Mouse (Mus musculus) c-Kit-positive CD71-negative TER-119-negative erythroid progenitor cells, embryonic 14.5 days (primary cell): Measurements from ENCODE around the gene Cd68.

Source experiments
- DNase-seq: peaks from one replicate; pipeline ENCODE4 v3.0.0-alpha.2; 2013; ENCODE audit warnings: low read depth

Gene Cd68

DNA sequence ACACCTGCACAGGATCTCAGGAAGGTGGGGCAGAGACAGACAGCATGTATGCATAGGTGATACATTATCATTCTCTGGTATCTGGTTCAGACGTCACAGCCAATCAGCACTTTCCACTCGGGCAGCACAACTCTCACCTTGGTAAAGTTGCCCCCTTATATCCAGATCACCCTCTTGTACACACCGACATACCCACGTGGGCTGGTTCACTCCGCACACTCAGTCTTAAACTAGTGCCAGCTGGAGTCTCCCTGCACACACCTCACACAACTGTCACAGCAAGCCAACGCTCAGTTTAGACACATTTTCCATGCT lies 29.1 kb upstream of the Cd68 start:
- no peak for DNase-seq

GRCm38 (mm10) chr11:69693421-69693965 lies 27.5 kb upstream of the Cd68 start:
- no peak for DNase-seq

- no peak for DNase-seq
These were observed 26.9 kb upstream of the Cd68 start for GRCm38 (mm10) chr11:69692863-69693262.

- DNase-seq: no peak
These were observed 26.4 kb upstream of the Cd68 start for GRCm38 (mm10) chr11:69692196-69692811.

DNA sequence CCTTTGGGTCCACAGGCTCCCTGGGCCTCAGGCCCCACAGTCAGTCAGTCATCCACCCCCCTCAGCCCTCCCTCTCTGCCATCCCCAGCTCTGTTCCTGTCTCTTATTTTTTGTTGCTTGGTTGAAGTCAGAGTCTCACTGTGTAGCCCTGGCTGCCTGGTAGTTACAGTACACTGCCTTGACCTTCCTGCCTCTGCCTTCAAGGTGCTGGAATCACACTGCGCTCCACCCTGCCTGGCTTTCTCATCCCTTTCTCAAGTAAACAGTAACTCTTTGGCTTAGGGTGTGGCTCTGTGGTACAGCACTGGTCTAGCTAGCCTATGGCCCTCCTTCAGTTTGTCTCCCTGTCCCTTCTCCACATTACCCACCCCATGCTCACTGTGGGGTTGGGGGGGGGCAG lies 23.9 kb upstream of the Cd68 start:
- DNase-seq: no peak

GRCm38 (mm10) chr11:69687061-69687460 lies 21.1 kb upstream of the Cd68 start:
- no peak for DNase-seq

GRCm38 (mm10) chr11:69686377-69686776 lies 20.4 kb upstream of the Cd68 start:
- no peak for DNase-seq

DNA sequence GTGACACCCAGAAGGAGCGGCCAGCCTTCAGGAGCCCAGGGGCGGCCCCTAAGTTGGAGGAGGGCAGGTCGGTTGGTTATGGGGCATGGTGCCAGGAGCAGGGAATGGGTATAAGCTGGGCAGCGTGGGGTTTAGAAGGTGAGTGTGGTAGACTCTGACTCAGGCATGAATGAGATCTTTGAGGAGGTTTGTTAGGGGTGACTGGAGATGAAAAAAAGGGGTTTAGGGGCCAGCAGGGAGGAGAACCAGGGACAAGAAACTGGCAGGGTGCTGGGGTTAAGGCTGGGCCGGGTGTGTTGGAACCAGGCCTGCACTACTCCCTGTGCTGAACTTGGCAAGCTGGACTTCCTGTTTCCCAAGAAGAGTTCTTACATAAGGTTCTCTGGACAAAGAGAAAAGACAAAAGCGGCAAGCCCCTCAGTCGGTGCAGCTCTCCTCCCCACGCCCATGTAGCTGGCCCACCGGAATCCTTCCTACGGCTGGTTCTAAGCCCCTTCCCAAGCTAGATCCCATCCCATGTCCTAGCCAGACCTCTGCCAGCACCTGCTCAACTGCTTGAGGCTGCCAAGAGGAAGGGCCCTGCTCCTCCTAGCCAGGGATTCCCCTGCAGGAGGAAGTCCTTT lies 19.7 kb upstream of the Cd68 start, which contains the start of gene Tnfsf13:
Tnfsf13 (minus strand) TSS at position 259 of the 623 bp plus-strand sequence.
- DNase-seq: no peak

DNA sequence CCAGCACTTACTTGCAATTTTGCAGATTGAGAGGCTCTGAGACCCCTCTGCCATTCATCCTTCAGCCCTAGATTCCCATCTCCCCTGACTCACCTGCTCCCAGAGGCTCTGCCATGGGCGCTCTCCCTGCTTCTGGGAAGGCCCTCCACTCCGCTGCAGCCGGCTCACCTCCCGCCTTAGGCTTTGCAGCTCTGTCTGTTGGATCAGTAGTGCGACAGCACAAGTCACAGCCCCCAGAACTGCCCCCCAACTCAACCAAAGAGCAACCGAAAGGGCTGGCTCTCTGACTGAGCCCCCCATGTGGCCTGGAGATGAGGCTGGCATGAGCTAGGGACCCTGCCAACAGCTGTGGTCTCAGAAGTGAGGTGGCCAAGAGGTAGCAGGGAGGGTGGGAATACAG lies 19.0 kb upstream of the Cd68 start:
- no peak for DNase-seq

GRCm38 (mm10) chr11:69684128-69684745 lies 18.3 kb upstream of the Cd68 start:
- DNase-seq: no peak

DNA sequence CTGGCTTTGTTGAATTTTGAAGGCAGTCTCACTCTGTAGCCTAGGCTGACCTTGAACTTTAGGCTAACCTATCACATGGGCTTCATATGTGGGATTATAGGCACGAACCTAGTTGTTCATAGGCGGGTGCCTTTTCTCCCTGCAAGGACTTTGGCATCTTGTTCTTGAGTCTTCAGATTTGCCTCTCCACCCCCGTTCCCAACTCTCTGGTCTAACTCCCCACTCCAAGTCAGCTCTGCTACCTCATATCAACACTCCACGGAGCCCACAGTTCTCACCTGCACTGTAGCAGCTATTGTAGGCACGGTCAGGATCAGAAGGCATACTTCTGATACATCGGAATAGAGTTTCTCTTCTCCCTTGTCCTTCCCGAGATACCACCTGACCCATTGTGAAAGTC lies 17.6 kb upstream of the Cd68 start:
- no peak for DNase-seq

DNA sequence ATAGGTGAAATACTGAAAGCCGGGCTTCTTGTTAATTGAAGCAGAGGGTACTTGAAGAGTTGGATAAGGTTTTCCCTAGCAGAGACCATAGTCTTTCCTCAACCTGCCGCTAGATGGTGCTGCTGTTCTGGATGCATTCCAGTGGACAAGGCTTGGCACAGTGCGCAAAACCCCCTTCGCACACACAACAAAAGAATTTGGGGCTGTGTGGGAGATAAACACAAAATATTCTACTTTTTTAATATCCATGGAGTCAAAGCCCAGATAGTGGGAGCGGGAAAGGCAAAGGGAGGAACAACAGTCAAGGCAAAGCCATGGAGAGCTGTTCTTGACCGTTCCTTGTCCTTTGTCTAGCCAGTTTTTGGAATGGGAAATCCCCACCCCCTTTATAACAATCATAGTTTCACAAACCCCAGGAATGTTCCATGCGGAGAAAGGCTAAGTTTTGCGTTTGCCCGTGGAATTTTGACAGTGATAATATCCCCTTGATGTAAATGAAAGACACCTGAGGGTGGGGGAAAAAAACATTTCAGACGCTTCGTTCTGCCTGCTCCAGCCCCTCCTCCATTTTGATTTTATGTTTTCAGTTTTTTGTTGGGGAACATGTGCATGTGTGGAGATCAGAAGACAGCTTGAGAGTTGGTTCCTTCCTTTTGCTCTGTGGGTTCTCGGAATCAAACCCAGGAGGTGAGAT lies 17.0 kb upstream of the Cd68 start:
- peak; percentile 98 for DNase-seq

GRCm38 (mm10) chr11:69682209-69682839 lies 16.4 kb upstream of the Cd68 start:
- DNase-seq: no peak

DNA sequence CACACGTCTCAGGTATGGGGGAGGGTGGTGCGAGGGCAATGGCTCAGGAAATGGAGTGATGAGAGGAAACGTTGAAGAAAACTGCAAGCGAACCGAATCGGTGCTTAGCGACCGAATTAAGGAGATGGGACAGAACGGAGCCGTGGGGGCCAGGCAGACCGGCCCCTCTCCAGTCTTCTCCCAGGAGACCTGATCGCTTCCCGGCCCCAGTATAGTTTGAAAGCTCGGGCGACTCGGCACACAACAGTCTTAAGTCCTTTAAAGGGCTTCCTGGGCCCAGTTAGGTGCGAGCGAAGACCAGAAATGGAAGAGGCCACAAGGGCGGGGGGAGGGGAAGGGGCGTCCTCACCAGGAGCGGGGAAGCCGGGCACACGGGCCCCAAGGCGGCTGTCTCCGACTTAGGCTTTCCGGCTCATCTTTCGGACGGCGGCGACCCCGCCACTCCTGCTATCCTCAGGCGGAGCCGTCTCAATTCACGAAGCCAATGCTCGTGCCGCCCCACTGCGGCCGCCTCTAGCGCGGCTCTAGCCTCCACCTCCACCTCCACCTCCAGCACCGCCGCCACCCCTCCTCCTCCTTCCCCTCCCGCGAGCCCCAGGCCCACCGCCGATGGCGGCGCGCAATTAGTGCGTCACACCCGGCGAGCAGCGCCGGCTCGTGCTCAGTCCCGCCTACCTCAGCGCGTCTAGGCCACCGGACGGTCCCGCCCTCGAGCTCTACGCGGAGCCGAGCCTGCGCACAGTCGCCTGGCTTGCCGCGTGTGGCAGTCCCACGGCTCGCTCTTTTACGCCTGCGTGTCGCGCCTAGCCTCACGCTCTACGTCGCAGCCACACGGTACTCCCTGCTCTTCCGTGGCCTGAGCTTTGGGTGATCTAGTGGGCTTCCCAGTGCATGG lies 15.6 kb upstream of the Cd68 start, which contains the start of gene Senp3:
Senp3 (minus strand) TSS at position 771 of the 895 bp plus-strand sequence.
- peak; percentile 92 for DNase-seq

- no peak for DNase-seq
These were observed 14.3 kb upstream of the Cd68 start for GRCm38 (mm10) chr11:69680136-69680855.

- no peak for DNase-seq
These were observed 13.2 kb upstream of the Cd68 start for GRCm38 (mm10) chr11:69679144-69679543.

GRCm38 (mm10) chr11:69672211-69672706 lies 6.3 kb upstream of the Cd68 start, which contains the start of gene Eif4a1:
Eif4a1 (minus strand) TSS chr11:69672423.
- peak; percentile 100 for DNase-seq

GRCm38 (mm10) chr11:69671726-69672124 lies 5.8 kb upstream of the Cd68 start:
- DNase-seq: no peak

DNA sequence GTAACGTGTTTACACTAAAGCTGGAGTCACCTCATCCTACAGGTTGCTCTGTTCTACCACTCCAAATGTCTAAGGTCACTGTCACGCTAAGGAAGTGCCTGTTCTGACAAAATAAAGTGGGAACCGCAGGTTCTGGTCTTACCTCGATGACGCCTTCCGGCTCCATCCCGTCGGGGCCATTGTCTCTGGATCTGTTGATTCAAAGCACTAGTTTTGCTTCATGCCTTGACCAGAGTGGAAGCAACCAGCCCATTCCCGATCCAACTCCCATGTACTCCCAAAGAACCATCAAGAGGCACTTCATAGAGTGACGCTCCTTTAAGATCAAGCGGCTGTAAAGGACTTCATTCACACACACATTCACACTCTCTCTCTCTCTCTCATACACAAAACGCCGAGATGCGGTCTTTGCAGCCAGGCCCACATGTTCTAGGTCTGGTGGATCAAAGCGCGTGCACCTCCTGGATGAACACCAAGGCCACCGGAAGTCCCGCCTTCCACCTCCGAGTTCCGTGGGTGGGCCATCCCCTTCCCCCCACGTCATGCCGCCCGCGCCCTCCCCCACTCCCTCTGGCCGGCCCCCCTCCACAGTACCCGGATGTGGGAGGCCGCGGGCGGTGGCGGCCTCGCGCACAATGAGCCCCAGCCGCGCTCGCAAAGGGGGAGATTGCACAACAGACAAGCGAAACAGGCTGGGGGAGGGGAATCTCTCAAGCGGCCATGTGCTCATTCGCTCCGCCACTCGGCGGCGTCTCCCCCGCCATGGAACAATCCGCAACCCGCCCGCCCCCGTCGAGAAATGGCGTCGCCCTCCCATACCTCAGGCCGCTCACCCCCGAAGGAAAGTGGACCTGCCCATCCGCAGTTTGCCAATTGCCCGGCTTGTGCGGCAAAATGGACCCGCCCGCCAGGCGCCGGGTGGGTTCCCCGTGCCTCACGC lies 5.1 kb upstream of the Cd68 start:
- peak; percentile 93 for DNase-seq
